Mouse (Mus musculus) inflammation-experienced regulatory T-cells (primary cell): ENCODE measurements around the gene Gm11564. TPM values are rescaled to one million over a fixed set of nuclear protein-coding genes. Genes with fewer than 3 reads are reported as not detected.

ENCODE experiments used
- polyA plus RNA-seq, 2 experiments: library from polyadenylated mRNA; unstranded; fragments of 100-300 nt; shearing (Covaris generic); gene quantifications; one replicate each; pipeline ENCODE4 v1.2.1; 2017

The Gm11564 gene
- polyA plus RNA-seq, result not detected

GRCm38 (mm10) chr11:99815566-99815965 is at the start of gene Gm11564:
TSS of gene Gm11564 (minus strand) at chr11:99815666.

GRCm38 (mm10) chr11:99864176-99864575 is 48.7 kb upstream of the Gm11564 start, which contains the start of gene Gm11559:
TSS of gene Gm11559 (plus strand) at chr11:99864476.

GRCm38 (mm10) chr11:99857617-99858016 is 42.2 kb upstream of the Gm11564 start, which contains the start of gene Gm11568:
TSS of gene Gm11568 (plus strand) at chr11:99857917.

GRCm38 (mm10) chr11:99851508-99851907 is 36.0 kb upstream of the Gm11564 start, which contains the start of gene Krtap4-16:
TSS of gene Krtap4-16 (minus strand) at chr11:99851608.

GRCm38 (mm10) chr11:99837966-99838365 is 22.5 kb upstream of the Gm11564 start, which contains the start of gene 2300003K06Rik:
TSS of gene 2300003K06Rik (minus strand) at chr11:99838066.

GRCm38 (mm10) chr11:99809792-99810191 is 5.7 kb downstream of the Gm11564 start, which contains the start of gene Krtap4-13:
TSS of gene Krtap4-13 (minus strand) at chr11:99809892.

GRCm38 (mm10) chr11:99804346-99804745 is 11.1 kb downstream of the Gm11564 start, which contains the start of gene Gm11554:
TSS of gene Gm11554 (minus strand) at chr11:99804446.

GRCm38 (mm10) chr11:99798832-99799231 is 16.6 kb downstream of the Gm11564 start, which contains the start of gene Gm11569:
TSS of gene Gm11569 (minus strand) at chr11:99798932.

GRCm38 (mm10) chr11:99793367-99793766 is 22.1 kb downstream of the Gm11564 start, which contains the start of gene Gm11596:
TSS of gene Gm11596 (minus strand) at chr11:99793467.

GRCm38 (mm10) chr11:99784900-99785299 is 30.6 kb downstream of the Gm11564 start, which contains the start of gene Krtap4-9:
TSS of gene Krtap4-9 (plus strand) at chr11:99785200.

GRCm38 (mm10) chr11:99780604-99781003 is 34.9 kb downstream of the Gm11564 start, which contains the start of gene Krtap4-8:
TSS of gene Krtap4-8 (minus strand) at chr11:99780704.

GRCm38 (mm10) chr11:99772813-99773212 is 42.7 kb downstream of the Gm11564 start, which contains the start of gene Gm11595:
TSS of gene Gm11595 (minus strand) at chr11:99772913.

Other genes with a start within 250 kb of the Gm11564 start
- not detected for gene Krtap3-1, start 249.0 kb downstream of the Gm11564 start, polyA plus RNA-seq
- gene Krtap1-5, start 234.7 kb downstream of the Gm11564 start, polyA plus RNA-seq, result under 1 TPM in 1 of 2 experiments, not detected in 1; 0.55 TPM
- 1 to 10 TPM in 1 of 2 experiments, under 1 TPM in 1; 0.61 to 1.2 TPM for gene Krtap1-4, start 232.0 kb downstream of the Gm11564 start, polyA plus RNA-seq
- gene Krtap1-3, start 224.3 kb downstream of the Gm11564 start, polyA plus RNA-seq, result not detected
- under 1 TPM in 1 of 2 experiments, not detected in 1; 0.31 TPM for gene Krtap9-3, start 217.6 kb downstream of the Gm11564 start, polyA plus RNA-seq
- gene Gm11938, start 212.4 kb downstream of the Gm11564 start, polyA plus RNA-seq, result not detected
- gene Gm11937, start 205.5 kb downstream of the Gm11564 start, polyA plus RNA-seq, result not detected
- not detected for gene Krtap2-4, start 200.8 kb downstream of the Gm11564 start, polyA plus RNA-seq
- gene Gm11562, start 195.2 kb downstream of the Gm11564 start, polyA plus RNA-seq, result not detected
- under 1 TPM in 1 of 2 experiments, not detected in 1; 0.20 TPM for gene Krtap4-1, start 187.4 kb downstream of the Gm11564 start, polyA plus RNA-seq
- gene Krtap4-2, start 180.6 kb downstream of the Gm11564 start, polyA plus RNA-seq, result not detected
- gene Krtap4-7, start 171.6 kb downstream of the Gm11564 start, polyA plus RNA-seq, result under 1 TPM in 1 of 2 experiments, not detected in 1; 0.16 TPM
- gene Gm11555, start 165.4 kb downstream of the Gm11564 start, polyA plus RNA-seq, result not detected
- not detected for gene Gm11563, start 156.7 kb downstream of the Gm11564 start, polyA plus RNA-seq
- not detected for gene Krtap4-6, start 149.7 kb downstream of the Gm11564 start, polyA plus RNA-seq
- not detected for gene Gm14190, start 124.9 kb downstream of the Gm11564 start, polyA plus RNA-seq
- not detected for gene Gm14180, start 81.4 kb downstream of the Gm11564 start, polyA plus RNA-seq
- gene Gm11595, start 42.8 kb downstream of the Gm11564 start, polyA plus RNA-seq, result not detected
- under 1 TPM in 1 of 2 experiments, not detected in 1; 0.24 TPM for gene Krtap4-8, start 35.0 kb downstream of the Gm11564 start, polyA plus RNA-seq
- under 1 TPM in 1 of 2 experiments, not detected in 1; 0.28 TPM for gene Krtap4-9, start 30.5 kb downstream of the Gm11564 start, polyA plus RNA-seq
- not detected for gene Gm11596, start 22.2 kb downstream of the Gm11564 start, polyA plus RNA-seq
- gene Gm11569, start 16.7 kb downstream of the Gm11564 start, polyA plus RNA-seq, result not detected
- gene Gm11554, start 11.2 kb downstream of the Gm11564 start, polyA plus RNA-seq, result not detected
- not detected for gene Krtap4-13, start 5.8 kb downstream of the Gm11564 start, polyA plus RNA-seq
- not detected for gene 2300003K06Rik, start 22.4 kb upstream of the Gm11564 start, polyA plus RNA-seq
- gene Krtap4-16, start 35.9 kb upstream of the Gm11564 start, polyA plus RNA-seq, result under 1 TPM in 1 of 2 experiments, not detected in 1; 0.60 TPM
- gene Gm11568, start 42.3 kb upstream of the Gm11564 start, polyA plus RNA-seq, result not detected
- gene Gm11559, start 48.8 kb upstream of the Gm11564 start, polyA plus RNA-seq, result not detected
- not detected for gene Krtap9-1, start 57.7 kb upstream of the Gm11564 start, polyA plus RNA-seq
- not detected for gene Gm11567, start 63.5 kb upstream of the Gm11564 start, polyA plus RNA-seq
- not detected for gene Krtap31-1, start 92.3 kb upstream of the Gm11564 start, polyA plus RNA-seq
- not detected for gene Gm11565, start 99.1 kb upstream of the Gm11564 start, polyA plus RNA-seq
- not detected for gene Krtap31-2, start 120.6 kb upstream of the Gm11564 start, polyA plus RNA-seq
- not detected for gene Krtap9-5, start 132.8 kb upstream of the Gm11564 start, polyA plus RNA-seq
- gene Krtap29-1, start 163.4 kb upstream of the Gm11564 start, polyA plus RNA-seq, result not detected
- not detected for gene Krtap16-1, start 170.9 kb upstream of the Gm11564 start, polyA plus RNA-seq
- not detected for gene Krtap17-1, start 178.3 kb upstream of the Gm11564 start, polyA plus RNA-seq
- not detected for gene Krt33a, start 200.5 kb upstream of the Gm11564 start, polyA plus RNA-seq
- gene Krt33b, start 214.2 kb upstream of the Gm11564 start, polyA plus RNA-seq, result not detected
- gene Krt34, start 225.9 kb upstream of the Gm11564 start, polyA plus RNA-seq, result under 1 TPM in 1 of 2 experiments, not detected in 1; 0.92 TPM
- gene Krt31, start 234.9 kb upstream of the Gm11564 start, polyA plus RNA-seq, result under 1 TPM; 0.19 to 0.24 TPM